Mouse (Mus musculus) liver, postnatal 0 days (tissue): ENCODE results near the gene Gm815.

Source experiments
- CTCF ChIP-seq: sonication (generic); IDR thresholded peaks from 2 replicates; pipeline ENCODE4 v1.5.1; 2016; ENCODE audit warnings: antibody characterized with exemption, low read depth
- EP300 ChIP-seq: IDR thresholded peaks from 2 replicates; pipeline ENCODE4 v1.6.1; 2016; ENCODE audit warnings: antibody characterized with exemption, low read depth, mild to moderate bottlenecking

DNA sequence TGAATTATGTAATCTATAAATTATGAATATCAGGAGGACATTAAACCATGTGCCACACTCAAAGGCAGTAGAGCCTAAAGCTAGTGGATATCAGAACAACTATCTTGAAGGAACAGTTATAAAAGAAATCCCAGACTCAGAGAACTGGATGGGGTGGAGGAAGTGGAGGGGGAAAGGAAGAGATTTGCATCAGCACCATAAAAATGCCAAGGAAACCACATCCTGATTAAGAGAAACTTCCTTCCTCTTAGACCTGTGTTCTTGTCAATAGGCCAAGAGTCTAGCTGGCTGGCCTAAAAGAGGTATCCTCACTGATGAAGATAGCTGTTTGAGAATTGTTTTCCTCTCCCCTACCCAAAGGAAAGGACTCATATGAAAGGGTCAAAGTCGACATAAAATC is 28.6 kb downstream of the Gm815 start:
- TF ChIP-seq CTCF (no peak), EP300 (no peak)
